Mouse (Mus musculus) bone marrow macrophage, adult 2 months (primary cell): Measurements from ENCODE around the gene Psen2. TPM values are rescaled to one million over a fixed set of nuclear protein-coding genes. Genes with fewer than 3 reads are reported as not detected.

Experiments used
- H3K27ac ChIP-seq: 2 replicates; pipeline ENCODE4 v1.5.1; 2012; ENCODE audit warnings: low read depth, low read length; ENCODE audit not compliant: insufficient read depth
- H3K4me1 ChIP-seq: 2 replicates; pipeline ENCODE4 v1.6.1; 2012; ENCODE audit warnings: low read length; ENCODE audit not compliant: control insufficient read depth, insufficient read depth
- H3K4me3 ChIP-seq: 2 replicates; pipeline ENCODE4 v1.5.1; 2012; ENCODE audit warnings: mild to moderate bottlenecking, low read length, moderate library complexity; ENCODE audit not compliant: insufficient read depth
- CTCF ChIP-seq: IDR thresholded peaks from 2 replicates; pipeline ENCODE4 v1.5.1; 2012; ENCODE audit warnings: low read depth, mild to moderate bottlenecking, low read length, moderate library complexity
- POLR2A ChIP-seq: IDR thresholded peaks from 2 replicates; pipeline ENCODE4 v1.6.1; 2012; ENCODE audit warnings: mild to moderate bottlenecking, low read depth, low read length, borderline replicate concordance
- polyA plus RNA-seq: library from polyadenylated mRNA; stranded (reverse); fragments of >200 nt; gene quantifications from 2 replicates; pipeline ENCODE4 v1.2.4, GENCODE M21; 2012; ENCODE audit not compliant: missing spikeins, insufficient read depth, insufficient read length

The Psen2 gene
- polyA plus RNA-seq, 1 experiment = 70.9 TPM

- Histone ChIP-seq H3K27ac (no peak overlapping the region), H3K4me1 (peaks cover 10% of the 10 kb centered on the region), H3K4me3 (no peak overlapping the region)
- no peak for TF ChIP-seq CTCF
- TF ChIP-seq POLR2A = no peak
These were observed 53.2 kb downstream of the Psen2 start for GRCm38 (mm10) chr1:180210031-180210432.

GRCm38 (mm10) chr1:180208370-180208769 is 54.9 kb downstream of the Psen2 start:
- H3K4me1 ChIP-seq = peaks cover 10% of the 10 kb centered on the region
- H3K4me3 ChIP-seq = no peak overlapping the region
- TF ChIP-seq CTCF (no peak), POLR2A (no peak)
- no peak overlapping the region for H3K27ac ChIP-seq

GRCm38 (mm10) chr1:180200722-180201121 is 62.5 kb downstream of the Psen2 start:
- H3K4me3 ChIP-seq = no peak overlapping the region
- no peak overlapping the region for H3K27ac ChIP-seq
- peaks cover 24% of the 10 kb centered on the region for H3K4me1 ChIP-seq
- TF ChIP-seq POLR2A (no peak), CTCF (no peak)

- Histone ChIP-seq H3K4me1 (peaks cover 28% of the 10 kb centered on the region), H3K27ac (no peak overlapping the region), H3K4me3 (no peak overlapping the region)
- no peak for TF ChIP-seq POLR2A
- TF ChIP-seq CTCF = no peak
These were observed 63.6 kb downstream of the Psen2 start for GRCm38 (mm10) chr1:180199715-180200050.

GRCm38 (mm10) chr1:180198959-180199714 is 64.1 kb downstream of the Psen2 start, which contains the start of gene Coq8a:
Coq8a (minus strand) TSS chr1:180199602.
- no peak for TF ChIP-seq POLR2A
- no peak for TF ChIP-seq CTCF
- 0 out of 2 replicates have a peak within 1 kb of the TSS, but pooled peaks have one; percentile 5 for H3K4me3 ChIP-seq
- no peak within 1 kb of the TSS for H3K27ac ChIP-seq
- peaks cover 34% of the 10 kb centered on the region for H3K4me1 ChIP-seq

GRCm38 (mm10) chr1:180197956-180198355 is 65.3 kb downstream of the Psen2 start:
- peaks cover 40% of the 10 kb centered on the region for H3K4me1 ChIP-seq
- no peak overlapping the region for H3K27ac ChIP-seq
- no peak overlapping the region for H3K4me3 ChIP-seq
- no peak for TF ChIP-seq CTCF
- TF ChIP-seq POLR2A = no peak

GRCm38 (mm10) chr1:180196508-180196907 is 66.7 kb downstream of the Psen2 start:
- TF ChIP-seq CTCF (no peak), POLR2A (no peak)
- Histone ChIP-seq H3K4me1 (peaks cover 53% of the 10 kb centered on the region), H3K27ac (no peak overlapping the region)

GRCm38 (mm10) chr1:180195703-180196381 is 67.4 kb downstream of the Psen2 start:
- peak overlapping the region; percentile 79 for H3K4me3 ChIP-seq
- peaks cover 58% of the 10 kb centered on the region for H3K4me1 ChIP-seq
- 0 out of 2 replicates have a peak overlapping the region, but pooled peaks have one; percentile 6 for H3K27ac ChIP-seq
- TF ChIP-seq CTCF (no peak), POLR2A (no peak)

More at GRCm38 (mm10) chr1:180196508-180196907, 66.7 kb downstream of the Psen2 start:
- H3K4me3 ChIP-seq = peak overlapping the region; percentile 41; the same call in 1 of the 2 replicates

- Histone ChIP-seq H3K27ac (no peak overlapping the region), H3K4me1 (peaks cover 55% of the 10 kb centered on the region), H3K4me3 (peak overlapping the region; percentile 79)
- TF ChIP-seq CTCF = no peak
- TF ChIP-seq POLR2A = no peak
These were observed 68.3 kb downstream of the Psen2 start for GRCm38 (mm10) chr1:180194781-180195471.

- peaks cover 46% of the 10 kb centered on the region for H3K4me1 ChIP-seq
- TF ChIP-seq POLR2A = no peak
- TF ChIP-seq CTCF = no peak
- H3K4me3 ChIP-seq = no peak overlapping the region
- no peak overlapping the region for H3K27ac ChIP-seq
These were observed 69.2 kb downstream of the Psen2 start for GRCm38 (mm10) chr1:180194048-180194447.
